Mouse (Mus musculus) liver, postnatal 0 days (tissue): ENCODE measurements at regions not wholly inside any gene's neighbourhood (a gene's known extent, or its start where the extent isn't known, plus 50 kb on each side); places are given as distances from the start of the nearest gene placed in this dataset.

Experiments
- ATAC-seq: fragments of 200-750 bp; cut with Nextera tagmentation; 2 replicates; pipeline ENCODE4 v1.8.0; 2017; ENCODE audit warnings: mild to moderate bottlenecking, moderate library complexity
- DNase-seq: peaks from one replicate; pipeline ENCODE4 v3.0.0-alpha.2; 2016
- H3K27ac ChIP-seq: fragments of 300-500 bp; sonication (generic); 2 replicates; pipeline ENCODE4 v1.5.1; 2014; ENCODE audit warnings: antibody characterized with exemption, moderate library complexity, mild to moderate bottlenecking, low read depth
- H3K27me3 ChIP-seq: fragments of 300-500 bp; sonication (generic); 2 replicates; pipeline ENCODE4 v1.6.1; 2014; ENCODE audit warnings: low read length, control low read depth, mixed read lengths; ENCODE audit not compliant: insufficient read depth
- H3K36me3 ChIP-seq: fragments of 300-500 bp; sonication (generic); replicated peaks from 2 replicates; pipeline ENCODE4 v1.6.1; 2014; ENCODE audit warnings: mild to moderate bottlenecking, control low read depth, low read length, moderate library complexity, mixed read lengths; ENCODE audit not compliant: insufficient read depth
- H3K4me1 ChIP-seq: fragments of 300-500 bp; sonication (generic); 2 replicates; pipeline ENCODE4 v1.6.1; 2014; ENCODE audit warnings: antibody characterized with exemption, mild to moderate bottlenecking, control low read depth; ENCODE audit not compliant: insufficient read depth
- H3K4me2 ChIP-seq: fragments of 300-500 bp; sonication (generic); 2 replicates; pipeline ENCODE4 v1.6.1; 2014; ENCODE audit warnings: low read depth, mild to moderate bottlenecking, low read length, moderate library complexity, mixed read lengths
- H3K4me3 ChIP-seq: fragments of 300-500 bp; sonication (generic); 2 replicates; pipeline ENCODE4 v1.5.1; 2014; ENCODE audit warnings: low read depth, low read length
- H3K9ac ChIP-seq: fragments of 300-500 bp; sonication (generic); replicated peaks from 2 replicates; pipeline ENCODE4 v1.6.1; 2014; ENCODE audit warnings: mild to moderate bottlenecking, moderate library complexity
- H3K9me3 ChIP-seq: fragments of 300-500 bp; sonication (generic); 2 replicates; pipeline ENCODE4 v1.6.1; 2016; ENCODE audit warnings: mild to moderate bottlenecking, control low read depth, low read length, mixed read lengths
- CTCF ChIP-seq: sonication (generic); IDR thresholded peaks from 2 replicates; pipeline ENCODE4 v1.5.1; 2016; ENCODE audit warnings: antibody characterized with exemption, low read depth
- EP300 ChIP-seq: IDR thresholded peaks from 2 replicates; pipeline ENCODE4 v1.6.1; 2016; ENCODE audit warnings: antibody characterized with exemption, low read depth, mild to moderate bottlenecking
- WGBS: fragments of 180-500 bp; shearing (Covaris S2); extraction: QIAGEN DNeasy Blood & Tissue Kit; methylation state at CpG from one replicate; pipeline ENCODE4 v1.1.7; 2014; ENCODE audit not compliant: insufficient replicate concordance; 5-methylcytosine and 5-hydroxymethylcytosine counted together

DNA sequence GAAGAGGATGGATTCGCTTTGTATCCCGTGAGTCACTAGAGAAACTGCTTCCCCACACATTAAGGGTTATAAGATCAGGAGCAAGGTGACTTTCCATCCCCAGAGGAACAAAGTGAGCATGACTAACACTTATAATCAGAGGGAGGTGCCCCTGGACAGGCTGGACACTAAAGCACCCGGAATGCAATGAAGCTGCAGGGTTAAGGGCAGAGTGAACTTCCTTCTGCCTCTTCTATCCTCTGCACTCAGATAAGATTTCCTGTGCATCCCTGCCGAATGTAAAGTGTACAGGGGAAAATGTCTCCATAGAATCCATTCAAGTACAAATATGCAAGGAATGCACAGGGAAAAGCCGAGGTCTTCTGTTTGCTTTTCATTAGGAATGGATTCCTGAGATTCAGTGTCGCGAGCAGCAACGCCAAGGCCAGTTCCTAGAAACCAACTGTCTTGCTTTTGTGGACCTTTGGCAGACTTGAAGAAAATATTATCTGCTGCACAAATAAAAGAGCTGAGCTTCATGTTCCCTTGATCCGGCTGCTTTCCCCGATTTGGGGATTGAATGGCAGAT is 58.5 kb upstream of the Fbxl7 start:
- ATAC-seq (no peak), DNase-seq (no peak)
- Histone ChIP-seq H3K4me1 (no peaks in the 10 kb centered on the region), H3K4me2 (no peak overlapping the region), H3K4me3 (no peak overlapping the region), H3K36me3 (no peaks in the 10 kb centered on the region), H3K27ac (no peak overlapping the region), H3K9ac (no peak overlapping the region), H3K9me3 (no peaks in the 10 kb centered on the region), H3K27me3 (no peaks in the 10 kb centered on the region)
- no peak for TF ChIP-seq EP300
- TF ChIP-seq CTCF, result no peak
- 57% methylated on average over 10 of the region's 10 CpGs for WGBS

- H3K9ac ChIP-seq, result no peak overlapping the region
- H3K27ac ChIP-seq, result no peak overlapping the region
- H3K4me1 ChIP-seq, result no peaks in the 10 kb centered on the region
- no peaks in the 10 kb centered on the region for H3K27me3 ChIP-seq
- ATAC-seq (no peak), DNase-seq (no peak)
- no peak overlapping the region for H3K4me2 ChIP-seq
- H3K36me3 ChIP-seq, result no peaks in the 10 kb centered on the region
- H3K9me3 ChIP-seq, result no peaks in the 10 kb centered on the region
- WGBS, result 75% methylated on average over 2 of the region's 2 CpGs
- H3K4me3 ChIP-seq, result no peak overlapping the region
- no peak for TF ChIP-seq CTCF
- TF ChIP-seq EP300, result no peak
These were observed 63.6 kb upstream of the Fbxl7 start for GRCm38 (mm10) chr15:26958980-26959379.

GRCm38 (mm10) chr15:26968392-26969025 is 73.1 kb upstream of the Fbxl7 start:
- Histone ChIP-seq H3K27ac (no peak overlapping the region), H3K27me3 (no peaks in the 10 kb centered on the region), H3K4me1 (no peaks in the 10 kb centered on the region), H3K9me3 (no peaks in the 10 kb centered on the region), H3K4me3 (no peak overlapping the region), H3K9ac (no peak overlapping the region), H3K4me2 (no peak overlapping the region), H3K36me3 (no peaks in the 10 kb centered on the region)
- no peak for DNase-seq
- TF ChIP-seq CTCF, result no peak
- no peak for TF ChIP-seq EP300
- 72% methylated on average over 5 of the region's 5 CpGs for WGBS
- no peak for ATAC-seq

DNA sequence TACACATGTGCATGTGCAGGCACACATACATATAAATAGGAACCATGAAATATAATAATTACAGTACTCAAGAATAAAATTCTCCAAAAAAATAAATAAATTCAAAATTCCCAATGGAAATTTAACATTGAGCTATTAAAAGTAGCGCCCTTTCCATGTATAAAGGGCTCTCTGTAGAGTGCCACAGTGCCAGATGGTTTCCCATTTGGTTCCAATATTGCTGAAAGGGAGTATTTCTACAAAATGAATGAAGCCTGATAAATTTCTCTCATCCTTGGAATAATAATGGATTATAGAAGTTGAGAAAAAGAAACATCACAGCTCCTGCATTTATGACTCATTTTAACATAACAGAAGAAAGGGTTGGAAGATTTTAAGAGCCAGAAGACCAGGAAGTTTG is 75.4 kb upstream of the Fbxl7 start:
- Histone ChIP-seq H3K4me2 (no peak overlapping the region), H3K4me3 (no peak overlapping the region), H3K27me3 (no peaks in the 10 kb centered on the region), H3K27ac (no peak overlapping the region), H3K9ac (no peak overlapping the region), H3K9me3 (no peaks in the 10 kb centered on the region), H3K4me1 (no peaks in the 10 kb centered on the region), H3K36me3 (no peaks in the 10 kb centered on the region)
- ATAC-seq, result no peak
- 74% methylated on average over 1 of the region's 1 CpGs for WGBS
- TF ChIP-seq EP300 (no peak), CTCF (no peak)
- no peak for DNase-seq

GRCm38 (mm10) chr15:26993054-26993453 is 97.7 kb upstream of the Fbxl7 start:
- no peak for TF ChIP-seq EP300
- TF ChIP-seq CTCF, result no peak
- H3K4me3 ChIP-seq, result no peak overlapping the region
- DNase-seq (no peak), ATAC-seq (no peak)
- 46% methylated on average over 1 of the region's 1 CpGs for WGBS
- no peaks in the 10 kb centered on the region for H3K4me1 ChIP-seq
- H3K4me2 ChIP-seq, result no peak overlapping the region
- no peaks in the 10 kb centered on the region for H3K36me3 ChIP-seq
- no peaks in the 10 kb centered on the region for H3K9me3 ChIP-seq
- no peaks in the 10 kb centered on the region for H3K27me3 ChIP-seq
- H3K27ac ChIP-seq, result no peak overlapping the region
- H3K9ac ChIP-seq, result no peak overlapping the region

GRCm38 (mm10) chr15:27009069-27009468 is 113.7 kb upstream of the Fbxl7 start:
- Histone ChIP-seq H3K4me1 (no peaks in the 10 kb centered on the region), H3K4me3 (no peak overlapping the region), H3K27me3 (no peaks in the 10 kb centered on the region), H3K27ac (no peak overlapping the region), H3K9ac (no peak overlapping the region), H3K4me2 (no peak overlapping the region), H3K9me3 (no peaks in the 10 kb centered on the region), H3K36me3 (no peaks in the 10 kb centered on the region)
- DNase-seq, result no peak
- WGBS, result 42% methylated on average over 4 of the region's 4 CpGs
- no peak for TF ChIP-seq CTCF
- no peak for ATAC-seq
